Mouse (Mus musculus) cerebellum, postnatal 25 days (tissue): ENCODE results near the gene Grip2.

Source experiments
- DNase-seq, 2 experiments: peaks; one replicate each; pipeline ENCODE4 v3.0.0; 2021; ENCODE audit warnings: mixed read lengths in 2 of 2

Gene Grip2

GRCm38 (mm10) chr6:91795640-91796039 lies 31.4 kb downstream of the Grip2 start:
- no peak for DNase-seq

- DNase-seq: no peak
These were observed 38.7 kb downstream of the Grip2 start for GRCm38 (mm10) chr6:91788311-91788798.

GRCm38 (mm10) chr6:91785018-91785417 lies 42.0 kb downstream of the Grip2 start:
- peak in 1 of 2 experiments; percentile 45 for DNase-seq

GRCm38 (mm10) chr6:91779206-91779605 lies 47.8 kb downstream of the Grip2 start:
- no peak for DNase-seq

GRCm38 (mm10) chr6:91776543-91776942 lies 50.5 kb downstream of the Grip2 start:
- peak; percentile 61 to 75 for DNase-seq

- no peak for DNase-seq
These were observed 53.1 kb downstream of the Grip2 start for GRCm38 (mm10) chr6:91773951-91774350.

GRCm38 (mm10) chr6:91767550-91767949 lies 59.5 kb downstream of the Grip2 start:
- DNase-seq: no peak

- DNase-seq: peak in 1 of 2 experiments; percentile 38
These were observed 64.9 kb downstream of the Grip2 start for GRCm38 (mm10) chr6:91762051-91762742.

GRCm38 (mm10) chr6:91754845-91755244 lies 72.2 kb downstream of the Grip2 start:
- DNase-seq: no peak

GRCm38 (mm10) chr6:91754098-91754497 lies 73.0 kb downstream of the Grip2 start:
- DNase-seq: no peak

- no peak for DNase-seq
These were observed 74.2 kb downstream of the Grip2 start for GRCm38 (mm10) chr6:91752884-91753283.

GRCm38 (mm10) chr6:91750976-91751375 lies 76.1 kb downstream of the Grip2 start:
- DNase-seq: peak in 1 of 2 experiments; percentile 38

- no peak for DNase-seq
These were observed 80.3 kb downstream of the Grip2 start for GRCm38 (mm10) chr6:91746776-91747175.

- no peak for DNase-seq
These were observed 81.0 kb downstream of the Grip2 start for GRCm38 (mm10) chr6:91745947-91746582.

GRCm38 (mm10) chr6:91745246-91745645 lies 81.8 kb downstream of the Grip2 start:
- DNase-seq: no peak

- DNase-seq: no peak
These were observed 83.2 kb downstream of the Grip2 start for GRCm38 (mm10) chr6:91743886-91744285.

GRCm38 (mm10) chr6:91742995-91743394 lies 84.1 kb downstream of the Grip2 start:
- DNase-seq: no peak

GRCm38 (mm10) chr6:91742466-91742865 lies 84.6 kb downstream of the Grip2 start:
- DNase-seq: no peak

- DNase-seq: peak; percentile 69 to 75
These were observed 86.0 kb downstream of the Grip2 start for GRCm38 (mm10) chr6:91741046-91741445.

- no peak for DNase-seq
These were observed 89.0 kb downstream of the Grip2 start for GRCm38 (mm10) chr6:91738058-91738457.

- no peak for DNase-seq
These were observed 89.6 kb downstream of the Grip2 start for GRCm38 (mm10) chr6:91737451-91737850.

GRCm38 (mm10) chr6:91736471-91736870 lies 90.6 kb downstream of the Grip2 start:
- no peak for DNase-seq

GRCm38 (mm10) chr6:91732138-91732537 lies 94.9 kb downstream of the Grip2 start:
- DNase-seq: peak in 1 of 2 experiments; percentile 43

- peak in 1 of 2 experiments; percentile 37 for DNase-seq
These were observed 97.3 kb downstream of the Grip2 start for GRCm38 (mm10) chr6:91729677-91730127.
